Mouse (Mus musculus) embryonic fibroblast, embryonic 13.5 days (primary cell): ENCODE data around the gene Foxp1.

ENCODE experiments used
- CTCF ChIP-seq: IDR thresholded peaks from 2 replicates; pipeline ENCODE4 v1.5.1; 2011; ENCODE audit warnings: mild to moderate bottlenecking, control low read depth, low read length, moderate library complexity, borderline replicate concordance; ENCODE audit not compliant: insufficient read depth
- POLR2A ChIP-seq: IDR thresholded peaks from 2 replicates; pipeline ENCODE4 v1.6.1; 2011; ENCODE audit warnings: low read depth, mild to moderate bottlenecking, control low read depth, low read length, moderate library complexity

DNA sequence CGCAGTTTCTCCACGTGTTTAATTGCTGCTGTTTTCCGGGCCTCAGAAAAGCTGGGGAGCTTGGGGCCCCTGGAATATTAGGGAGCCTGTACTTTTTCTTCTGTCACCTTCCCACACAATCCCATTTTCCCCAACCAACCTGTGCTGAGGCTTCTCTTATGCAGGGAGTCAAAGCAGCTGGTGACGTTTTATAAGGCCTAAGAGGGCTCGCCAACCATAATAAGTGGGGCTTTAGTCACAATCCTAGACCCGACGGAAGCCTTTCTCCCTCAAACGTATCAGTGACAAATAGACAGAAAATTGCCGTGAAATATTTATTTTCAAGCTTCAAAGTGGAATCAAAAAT lies 362.2 kb downstream of the Foxp1 start:
- TF ChIP-seq CTCF (no peak), POLR2A (no peak)
